Mouse (Mus musculus): ENCODE data around the gene Hist1h3g. TPM values are rescaled to one million over a fixed set of nuclear protein-coding genes. Genes with fewer than 3 reads are reported as not detected.
"Not testable (repeated sequence)": the region's sequence is repeated elsewhere in the genome, so short reads cannot be mapped to it uniquely, and the experiment has no call there.

The Hist1h3g gene
- polyA plus RNA-seq, 1 experiment: 496 TPM

DNA sequence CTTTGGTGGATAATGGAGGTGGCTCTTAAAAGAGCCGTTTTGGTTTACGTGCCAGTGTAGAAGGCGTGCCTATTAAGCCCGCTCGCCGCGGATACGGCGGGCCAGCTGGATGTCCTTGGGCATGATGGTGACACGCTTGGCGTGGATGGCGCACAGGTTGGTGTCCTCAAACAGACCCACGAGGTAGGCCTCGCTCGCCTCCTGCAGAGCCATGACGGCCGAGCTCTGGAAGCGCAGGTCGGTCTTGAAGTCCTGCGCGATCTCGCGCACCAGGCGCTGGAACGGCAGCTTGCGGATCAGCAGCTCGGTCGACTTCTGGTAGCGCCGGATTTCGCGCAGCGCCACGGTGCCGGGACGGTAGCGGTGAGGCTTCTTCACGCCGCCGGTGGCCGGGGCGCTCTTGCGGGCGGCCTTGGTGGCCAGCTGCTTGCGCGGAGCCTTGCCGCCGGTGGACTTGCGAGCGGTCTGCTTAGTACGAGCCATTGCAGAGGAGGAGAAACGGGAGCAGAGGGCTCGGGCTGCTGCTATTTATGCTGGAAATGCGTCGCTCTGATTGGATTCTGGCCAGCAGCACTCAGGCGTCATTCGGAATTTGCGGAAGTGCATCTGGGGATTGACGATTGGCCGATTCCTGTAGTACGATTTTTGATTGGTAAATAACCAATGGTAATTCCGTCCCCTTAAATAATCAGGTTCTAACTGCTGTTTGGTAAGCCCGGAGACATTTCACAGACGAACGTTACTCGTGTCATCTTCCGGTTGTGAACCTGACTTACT is 26.8 kb downstream of the Hist1h3g start, which contains the start of gene Hist1h3e:
Gene Hist1h3e (minus strand): TSS at position 487 of the 777 bp plus-strand sequence.
- under 1% methylated on average over 62 of the region's 67 CpGs for WGBS
- TF ChIP-seq POLR2A (IDR thresholded peaks at IDR 0.05; ENCODE audit: control insufficient read depth, extremely low read depth, insufficient read depth, low read length, poor library complexity): peak; percentile 91
- not testable (repeated sequence) for H3K4me1 ChIP-seq (replicated peaks; ENCODE audit: control insufficient read depth, insufficient read depth, low read length); H3K36me3 ChIP-seq (ENCODE audit: control insufficient read depth, insufficient read depth, low read length); H3K27me3 ChIP-seq (ENCODE audit: control insufficient read depth, insufficient read depth, low read length)
- DNase-seq: peak; percentile 88
- H3K4me3 ChIP-seq (ENCODE audit: control insufficient read depth, insufficient read depth, low read length): peak within 1 kb of the TSS; percentile 52
- H3K27ac ChIP-seq (ENCODE audit: control insufficient read depth, insufficient read depth, low read length): peak within 1 kb of the TSS; percentile 79

DNA sequence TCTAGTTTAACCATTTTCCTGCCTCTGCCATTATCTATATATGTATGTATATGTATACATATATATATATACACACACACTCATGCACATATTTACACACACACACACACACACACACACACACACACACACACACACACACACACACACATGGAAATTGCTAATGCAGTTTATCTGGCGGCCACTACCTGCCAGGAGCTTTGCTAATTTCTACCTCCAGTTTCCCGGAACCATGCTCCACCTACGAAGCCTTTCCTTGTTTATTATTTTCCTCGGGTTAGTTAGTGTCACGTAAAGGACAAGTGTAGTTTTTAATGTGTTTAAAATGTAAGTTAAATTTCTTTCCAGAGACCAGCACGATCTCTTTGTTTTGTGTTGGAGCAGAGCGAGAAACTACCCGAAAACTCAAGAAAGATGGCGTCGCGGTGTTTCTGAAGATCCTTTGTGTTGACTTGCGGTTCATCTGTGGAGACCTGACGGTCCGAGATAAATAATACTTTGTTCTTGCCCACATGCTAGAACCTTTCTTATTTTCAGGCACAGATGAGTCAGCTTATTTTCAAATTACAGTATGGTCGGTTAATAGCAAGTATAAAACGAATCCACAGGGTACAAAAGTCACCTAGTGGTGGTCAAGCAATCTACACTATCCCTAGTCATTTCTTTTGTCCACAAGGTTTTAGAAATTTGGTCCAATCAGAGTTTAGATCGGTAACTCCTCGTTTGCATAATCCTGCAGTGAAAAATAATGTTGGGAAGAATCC is 27.7 kb downstream of the Hist1h3g start:
- no peak overlapping the region for H3K4me3 ChIP-seq (ENCODE audit: control insufficient read depth, insufficient read depth, low read length)
- WGBS: 3% methylated on average over 18 of the region's 18 CpGs
- no peak for DNase-seq
- H3K4me1 ChIP-seq (replicated peaks; ENCODE audit: control insufficient read depth, insufficient read depth, low read length): no peaks in the 10 kb centered on the region
- H3K27ac ChIP-seq (ENCODE audit: control insufficient read depth, insufficient read depth, low read length): peak overlapping the region; percentile 79
- no peaks in the 10 kb centered on the region for H3K36me3 ChIP-seq (ENCODE audit: control insufficient read depth, insufficient read depth, low read length)
- TF ChIP-seq POLR2A (IDR thresholded peaks at IDR 0.05; ENCODE audit: control insufficient read depth, extremely low read depth, insufficient read depth, low read length, poor library complexity) (no peak), CTCF (IDR thresholded peaks at IDR 0.05; ENCODE audit: borderline replicate concordance, control insufficient read depth, extremely low read depth, insufficient read depth, low read length, poor library complexity) (no peak)
- no peaks in the 10 kb centered on the region for H3K27me3 ChIP-seq (ENCODE audit: control insufficient read depth, insufficient read depth, low read length)

DNA sequence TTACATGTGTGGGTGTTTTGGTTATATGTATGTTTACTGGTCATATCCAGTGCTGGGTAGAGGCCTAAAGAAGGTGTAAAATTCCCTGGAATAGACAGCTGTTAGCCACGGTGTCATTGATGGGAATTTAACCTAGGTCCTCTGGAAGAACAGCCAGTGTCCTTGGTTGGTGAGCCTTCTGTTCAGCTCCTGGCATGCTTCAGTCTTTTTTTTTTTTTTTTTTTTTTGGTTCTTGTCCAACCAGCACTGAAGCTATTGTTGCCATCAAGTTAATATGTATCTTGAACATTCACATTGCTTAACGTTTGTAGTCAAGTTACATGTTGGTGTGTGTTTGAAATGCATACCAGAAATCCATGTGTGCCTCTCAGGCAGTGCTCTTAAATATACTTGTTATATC is 29.3 kb downstream of the Hist1h3g start:
- WGBS: 93% methylated on average over 2 of the region's 2 CpGs
- no peak for DNase-seq
- Histone ChIP-seq H3K4me3 (ENCODE audit: control insufficient read depth, insufficient read depth, low read length) (no peak overlapping the region), H3K27ac (ENCODE audit: control insufficient read depth, insufficient read depth, low read length) (no peak overlapping the region), H3K27me3 (ENCODE audit: control insufficient read depth, insufficient read depth, low read length) (no peaks in the 10 kb centered on the region), H3K4me1 (replicated peaks; ENCODE audit: control insufficient read depth, insufficient read depth, low read length) (no peaks in the 10 kb centered on the region), H3K36me3 (ENCODE audit: control insufficient read depth, insufficient read depth, low read length) (no peaks in the 10 kb centered on the region)
- TF ChIP-seq POLR2A (IDR thresholded peaks at IDR 0.05; ENCODE audit: control insufficient read depth, extremely low read depth, insufficient read depth, low read length, poor library complexity) (no peak), CTCF (IDR thresholded peaks at IDR 0.05; ENCODE audit: borderline replicate concordance, control insufficient read depth, extremely low read depth, insufficient read depth, low read length, poor library complexity) (no peak)

DNA sequence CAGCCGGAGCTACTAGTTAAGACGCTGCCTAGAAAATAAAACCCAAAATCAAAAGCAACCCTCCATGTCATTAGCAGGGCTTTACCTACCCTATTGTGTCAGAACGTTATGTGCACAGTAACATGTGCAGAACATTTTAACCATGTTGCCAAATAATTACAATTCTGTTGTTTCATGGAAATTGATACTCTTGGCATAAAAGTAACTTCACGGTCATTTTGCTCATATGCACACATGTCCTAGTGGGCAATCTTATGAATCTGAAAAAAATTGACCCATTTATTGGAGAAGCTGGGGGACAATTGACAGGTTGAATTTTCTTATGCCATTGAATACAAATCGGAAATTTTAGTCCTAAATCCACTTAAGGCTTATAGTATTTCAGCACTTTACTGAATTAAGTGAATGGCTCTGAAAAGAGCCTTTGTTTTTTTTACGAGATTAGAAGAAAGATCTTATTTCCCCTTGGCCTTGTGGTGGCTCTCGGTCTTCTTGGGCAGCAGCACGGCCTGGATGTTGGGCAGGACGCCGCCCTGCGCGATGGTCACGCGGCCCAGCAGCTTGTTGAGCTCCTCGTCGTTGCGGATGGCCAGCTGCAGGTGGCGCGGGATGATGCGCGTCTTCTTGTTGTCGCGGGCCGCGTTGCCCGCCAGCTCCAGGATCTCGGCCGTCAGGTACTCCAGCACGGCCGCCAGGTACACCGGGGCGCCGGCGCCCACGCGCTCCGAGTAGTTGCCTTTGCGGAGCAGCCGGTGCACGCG is 35.2 kb downstream of the Hist1h3g start:
- H3K27me3 ChIP-seq (ENCODE audit: control insufficient read depth, insufficient read depth, low read length); DNase-seq; H3K4me1 ChIP-seq (replicated peaks; ENCODE audit: control insufficient read depth, insufficient read depth, low read length); H3K36me3 ChIP-seq (ENCODE audit: control insufficient read depth, insufficient read depth, low read length): not testable (repeated sequence)
- Histone ChIP-seq H3K4me3 (ENCODE audit: control insufficient read depth, insufficient read depth, low read length) (peak overlapping the region; percentile 94), H3K27ac (ENCODE audit: control insufficient read depth, insufficient read depth, low read length) (peak overlapping the region; percentile 100)
- WGBS: 4% methylated on average over 27 of the region's 41 CpGs

DNA sequence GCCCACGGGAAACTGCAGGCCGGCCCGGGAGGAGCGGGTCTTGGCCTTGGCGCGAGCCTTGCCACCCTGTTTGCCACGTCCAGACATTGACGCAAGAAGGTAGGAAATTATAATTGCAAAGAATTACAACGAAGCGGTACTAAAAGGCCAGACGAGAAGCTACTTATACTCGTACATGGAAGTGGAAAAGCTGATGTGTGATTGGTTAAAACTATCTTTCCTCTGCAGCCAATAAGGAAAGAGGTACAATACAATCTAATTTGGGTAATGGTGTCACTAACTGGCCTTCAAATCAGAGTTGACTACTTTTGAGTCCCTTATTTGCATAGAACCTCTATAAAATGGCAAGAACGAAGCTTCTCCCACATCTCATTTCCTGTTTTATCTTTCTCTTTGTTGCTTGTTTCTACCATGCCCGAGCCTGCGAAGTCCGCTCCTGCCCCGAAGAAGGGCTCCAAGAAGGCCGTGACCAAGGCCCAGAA is 35.8 kb downstream of the Hist1h3g start, which contains the start of the genes Hist1h2ae and Hist1h2bg:
Gene Hist1h2ae (minus strand): TSS at position 199 of the 482 bp plus-strand sequence.
Gene Hist1h2bg (plus strand): TSS at position 375 of the 482 bp plus-strand sequence.
- Histone ChIP-seq H3K4me1 (replicated peaks; ENCODE audit: control insufficient read depth, insufficient read depth, low read length) (peaks cover 3% of the 10 kb centered on the region), H3K36me3 (ENCODE audit: control insufficient read depth, insufficient read depth, low read length) (no peaks in the 10 kb centered on the region), H3K27ac (ENCODE audit: control insufficient read depth, insufficient read depth, low read length) (peak within 1 kb of the TSS; percentile 100), H3K4me3 (ENCODE audit: control insufficient read depth, insufficient read depth, low read length) (peak within 1 kb of the TSS; percentile 94), H3K27me3 (ENCODE audit: control insufficient read depth, insufficient read depth, low read length) (no peaks in the 10 kb centered on the region)
- TF ChIP-seq POLR2A (IDR thresholded peaks at IDR 0.05; ENCODE audit: control insufficient read depth, extremely low read depth, insufficient read depth, low read length, poor library complexity): no peak
- DNase-seq: peak; percentile 76
- under 1% methylated on average over 18 of the region's 18 CpGs for WGBS

DNA sequence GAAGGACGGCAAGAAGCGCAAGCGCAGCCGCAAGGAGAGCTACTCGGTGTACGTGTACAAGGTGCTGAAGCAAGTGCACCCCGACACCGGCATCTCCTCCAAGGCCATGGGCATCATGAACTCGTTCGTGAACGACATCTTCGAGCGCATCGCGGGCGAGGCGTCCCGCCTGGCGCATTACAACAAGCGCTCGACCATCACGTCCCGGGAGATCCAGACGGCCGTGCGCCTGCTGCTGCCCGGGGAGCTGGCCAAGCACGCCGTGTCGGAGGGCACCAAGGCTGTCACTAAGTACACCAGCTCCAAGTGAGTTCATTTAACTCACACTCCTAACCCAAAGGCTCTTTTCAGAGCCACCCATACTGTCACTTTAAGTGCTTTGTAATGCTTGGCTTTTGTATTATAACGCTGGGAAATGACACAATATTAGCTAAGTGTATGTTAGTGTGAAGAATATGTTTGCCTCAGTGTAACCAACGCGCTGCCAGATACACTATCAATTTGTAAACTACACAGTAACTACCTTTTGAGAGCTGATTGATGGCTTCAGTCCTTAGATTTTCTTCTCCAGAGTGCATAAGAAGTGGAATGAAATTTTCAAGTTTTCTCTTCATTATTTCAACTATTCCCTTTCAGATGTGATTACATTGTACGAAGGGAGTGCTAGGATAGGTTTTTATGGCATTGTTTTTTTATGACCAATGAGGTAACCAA is 36.4 kb downstream of the Hist1h3g start:
- H3K36me3 ChIP-seq (ENCODE audit: control insufficient read depth, insufficient read depth, low read length); H3K4me1 ChIP-seq (replicated peaks; ENCODE audit: control insufficient read depth, insufficient read depth, low read length); DNase-seq; H3K27me3 ChIP-seq (ENCODE audit: control insufficient read depth, insufficient read depth, low read length): not testable (repeated sequence)
- H3K4me3 ChIP-seq (ENCODE audit: control insufficient read depth, insufficient read depth, low read length): peak overlapping the region; percentile 45
- peak overlapping the region; percentile 82 for H3K27ac ChIP-seq (ENCODE audit: control insufficient read depth, insufficient read depth, low read length)
- under 1% methylated on average over 19 of the region's 34 CpGs for WGBS
